Mouse (Mus musculus) kidney, embryonic 15.5 days (tissue): Measurements from ENCODE around the gene D5Ertd579e. TPM values are rescaled to one million over a fixed set of nuclear protein-coding genes. Genes with fewer than 3 reads are reported as not detected.

Experiments used
- ATAC-seq: fragments of 200-750 bp; cut with Nextera tagmentation; replicated peaks from 2 replicates; pipeline ENCODE4 v1.8.0; 2017; ENCODE audit warnings: moderate TSS enrichment; ENCODE audit not compliant: low FRiP score
- H3K27ac ChIP-seq: fragments of 300-500 bp; sonication (generic); 2 replicates; pipeline ENCODE4 v1.5.1; 2015; ENCODE audit warnings: mild to moderate bottlenecking, inconsistent platforms
- H3K27me3 ChIP-seq: fragments of 300-500 bp; sonication (generic); 2 replicates; pipeline ENCODE4 v1.6.1; 2015; ENCODE audit warnings: inconsistent platforms
- H3K36me3 ChIP-seq: fragments of 300-500 bp; sonication (generic); 2 replicates; pipeline ENCODE4 v1.6.1; 2015; ENCODE audit warnings: inconsistent platforms
- H3K4me1 ChIP-seq: fragments of 300-500 bp; sonication (generic); 2 replicates; pipeline ENCODE4 v1.6.1; 2015; ENCODE audit warnings: inconsistent platforms
- H3K4me2 ChIP-seq: fragments of 300-500 bp; sonication (generic); 2 replicates; pipeline ENCODE4 v1.6.1; 2015; ENCODE audit warnings: moderate library complexity, mild to moderate bottlenecking, inconsistent platforms
- H3K4me3 ChIP-seq: fragments of 300-500 bp; sonication (generic); replicated peaks from 2 replicates; pipeline ENCODE4 v1.5.1; 2015; ENCODE audit warnings: mild to moderate bottlenecking, inconsistent platforms
- H3K9ac ChIP-seq: fragments of 300-500 bp; sonication (generic); 2 replicates; pipeline ENCODE4 v1.6.1; 2015; ENCODE audit warnings: mild to moderate bottlenecking, inconsistent platforms
- H3K9me3 ChIP-seq: fragments of 300-500 bp; sonication (generic); replicated peaks from 2 replicates; pipeline ENCODE4 v1.6.1; 2016; ENCODE audit warnings: inconsistent platforms
- WGBS: fragments of 180-500 bp; shearing (Covaris S2); methylation state at CpG from one replicate; pipeline ENCODE4 v1.1.7; 2015; ENCODE audit warnings: mixed read lengths; 5-methylcytosine and 5-hydroxymethylcytosine counted together
- polyA plus RNA-seq: library from polyadenylated mRNA; unstranded; fragments of >200 nt; fragmentation: Nextera tagmentation; extraction: Ambion mirVana; gene quantifications from 2 replicates; pipeline ENCODE4 v1.2.1, GENCODE M21; 2015

The D5Ertd579e gene
- polyA plus RNA-seq, 1 experiment from 2014 or later: 21.6 TPM

DNA sequence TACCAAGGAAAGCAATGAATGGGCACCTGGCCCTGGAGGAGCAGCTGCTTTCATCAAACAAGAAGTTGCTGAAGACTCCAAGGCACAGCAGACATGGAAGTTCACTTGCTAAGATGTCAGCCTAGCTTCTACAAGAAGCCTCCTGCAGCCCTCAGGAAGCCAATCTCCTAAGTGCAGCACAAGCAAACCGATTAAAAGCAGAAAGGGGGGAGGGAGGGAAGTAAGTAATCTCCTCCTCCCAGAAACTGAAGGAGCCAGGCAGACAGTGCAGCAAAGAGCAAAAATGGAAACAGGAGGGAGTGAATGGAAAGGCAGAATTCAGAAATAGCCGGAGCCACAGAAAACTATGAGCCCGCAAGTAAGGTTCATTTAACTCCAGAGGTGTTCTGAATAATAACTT, 122.5 kb downstream of the D5Ertd579e start:
- peak overlapping the region; percentile 1; the same call in 1 of the 2 replicates for H3K27ac ChIP-seq

GRCm38 (mm10) chr5:36571371-36571770, 124.5 kb downstream of the D5Ertd579e start:
- no peak overlapping the region for H3K9ac ChIP-seq
- ATAC-seq: no peak
- peaks cover 25% of the 10 kb centered on the region for H3K36me3 ChIP-seq
- no peaks in the 10 kb centered on the region for H3K27me3 ChIP-seq
- no peak overlapping the region for H3K4me2 ChIP-seq
- no peaks in the 10 kb centered on the region for H3K9me3 ChIP-seq
- 87% methylated on average over 16 of the region's 16 CpGs for WGBS
- H3K27ac ChIP-seq: no peak overlapping the region
- peaks cover 54% of the 10 kb centered on the region for H3K4me1 ChIP-seq
- no peak overlapping the region for H3K4me3 ChIP-seq

More for the DNA sequence above, 122.5 kb downstream of the D5Ertd579e start:
- no peak overlapping the region for H3K9ac ChIP-seq
- peaks cover 25% of the 10 kb centered on the region for H3K36me3 ChIP-seq
- no peaks in the 10 kb centered on the region for H3K27me3 ChIP-seq
- ATAC-seq: no peak
- WGBS: 54% methylated on average over 3 of the region's 3 CpGs
- peaks cover 36% of the 10 kb centered on the region for H3K4me1 ChIP-seq
- H3K4me2 ChIP-seq: no peak overlapping the region
- H3K9me3 ChIP-seq: no peaks in the 10 kb centered on the region
- H3K4me3 ChIP-seq: no peak overlapping the region

DNA sequence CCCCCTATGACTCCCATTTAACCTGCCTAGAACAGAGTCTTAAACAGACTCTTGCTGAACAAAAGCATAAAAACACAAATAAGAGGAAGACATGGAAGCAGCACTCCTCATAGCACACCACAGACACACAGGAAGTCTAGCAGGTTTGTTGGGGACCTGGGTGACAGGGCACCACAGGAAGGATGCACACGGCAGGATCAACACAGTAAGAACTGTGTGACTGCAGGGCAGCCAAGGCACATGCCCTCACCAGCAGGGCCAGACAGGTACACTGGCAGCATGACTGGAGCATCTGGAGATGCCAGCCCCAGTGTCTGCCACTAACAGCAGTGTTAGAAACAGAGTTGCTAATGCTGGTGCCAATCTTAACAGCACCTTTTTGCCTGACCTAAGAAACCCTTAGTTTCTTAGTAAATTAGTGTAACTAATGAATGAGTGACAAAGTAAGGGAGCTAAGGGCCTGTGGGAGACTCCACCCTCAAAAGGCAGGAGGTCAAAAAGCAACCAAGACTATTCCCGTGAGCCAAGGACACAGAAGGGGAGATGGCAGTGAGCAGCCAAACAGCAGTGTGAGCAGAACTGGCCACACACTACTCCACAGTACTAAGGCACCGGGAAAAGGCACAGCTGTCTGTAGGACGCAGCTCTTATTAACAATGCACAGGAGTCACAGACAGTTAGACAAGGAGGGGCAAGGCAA, 125.1 kb downstream of the D5Ertd579e start:
- no peak for ATAC-seq
- H3K27me3 ChIP-seq: no peaks in the 10 kb centered on the region
- H3K9me3 ChIP-seq: no peaks in the 10 kb centered on the region
- no peak overlapping the region for H3K27ac ChIP-seq
- peaks cover 25% of the 10 kb centered on the region for H3K36me3 ChIP-seq
- H3K4me1 ChIP-seq: peaks cover 54% of the 10 kb centered on the region
- WGBS: 80% methylated on average over 4 of the region's 4 CpGs
- no peak overlapping the region for H3K4me2 ChIP-seq
- H3K9ac ChIP-seq: no peak overlapping the region
- H3K4me3 ChIP-seq: no peak overlapping the region

DNA sequence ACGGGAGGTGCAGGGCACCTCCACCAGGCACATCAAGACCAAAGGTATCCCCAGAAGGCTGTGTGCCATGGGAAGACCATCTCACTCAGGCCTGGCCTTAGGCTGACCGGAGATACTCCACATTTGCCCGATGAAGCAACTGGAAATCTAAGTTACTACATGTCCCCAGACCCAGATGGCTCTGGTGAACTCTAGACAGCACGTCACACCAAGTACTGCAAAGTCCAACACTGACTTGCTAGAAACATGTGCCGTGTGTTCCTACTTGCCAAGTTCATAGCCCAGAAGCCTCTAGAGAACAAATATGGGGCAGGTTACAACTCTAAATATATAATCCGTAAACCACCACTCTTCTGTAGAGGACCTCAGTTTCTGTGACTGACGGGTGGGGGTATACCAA, 125.7 kb downstream of the D5Ertd579e start:
- no peak overlapping the region for H3K27ac ChIP-seq
- H3K4me3 ChIP-seq: no peak overlapping the region
- ATAC-seq: no peak
- H3K4me1 ChIP-seq: peaks cover 48% of the 10 kb centered on the region
- no peaks in the 10 kb centered on the region for H3K9me3 ChIP-seq
- peaks cover 25% of the 10 kb centered on the region for H3K36me3 ChIP-seq
- H3K4me2 ChIP-seq: no peak overlapping the region
- WGBS: 91% methylated on average over 7 of the region's 7 CpGs
- no peaks in the 10 kb centered on the region for H3K27me3 ChIP-seq
- no peak overlapping the region for H3K9ac ChIP-seq

GRCm38 (mm10) chr5:36568118-36568517, 127.7 kb downstream of the D5Ertd579e start:
- WGBS: 51% methylated on average over 4 of the region's 4 CpGs
- H3K27ac ChIP-seq: peak overlapping the region; percentile 54
- no peak overlapping the region for H3K9ac ChIP-seq
- H3K27me3 ChIP-seq: no peaks in the 10 kb centered on the region
- no peaks in the 10 kb centered on the region for H3K9me3 ChIP-seq
- peaks cover 25% of the 10 kb centered on the region for H3K36me3 ChIP-seq
- H3K4me2 ChIP-seq: no peak overlapping the region
- H3K4me1 ChIP-seq: peaks cover 28% of the 10 kb centered on the region
- no peak overlapping the region for H3K4me3 ChIP-seq
- 0 out of 2 replicates have a peak, but pooled peaks have one; percentile 59 for ATAC-seq

GRCm38 (mm10) chr5:36567627-36568026, 128.2 kb downstream of the D5Ertd579e start:
- Histone ChIP-seq H3K4me1 (peaks cover 28% of the 10 kb centered on the region), H3K4me3 (no peak overlapping the region), H3K4me2 (no peak overlapping the region), H3K27ac (peak overlapping the region; percentile 54), H3K9ac (no peak overlapping the region), H3K9me3 (no peaks in the 10 kb centered on the region), H3K27me3 (no peaks in the 10 kb centered on the region), H3K36me3 (peaks cover 25% of the 10 kb centered on the region)
- ATAC-seq: no peak
- WGBS: 47% methylated on average over 2 of the region's 2 CpGs

DNA sequence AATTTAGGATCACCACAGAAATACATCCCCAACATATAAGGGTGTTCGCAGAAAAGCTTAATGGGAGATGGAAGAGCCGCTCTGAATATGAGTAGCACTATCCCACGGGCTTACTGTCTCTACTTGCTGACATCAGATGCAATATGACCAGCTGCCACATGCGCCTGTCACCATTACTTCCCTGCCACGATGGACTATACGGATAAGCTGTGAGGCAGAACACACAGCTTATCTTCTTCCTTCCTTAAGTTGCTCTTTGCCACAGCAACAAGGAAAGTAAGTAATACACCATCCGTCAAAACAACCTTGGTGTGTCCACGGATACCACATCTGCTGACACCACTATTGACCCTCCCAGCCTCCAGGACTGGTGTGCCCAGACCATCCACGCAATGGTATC, 131.3 kb downstream of the D5Ertd579e start:
- Histone ChIP-seq H3K4me3 (no peak overlapping the region), H3K27ac (no peak overlapping the region), H3K4me2 (no peak overlapping the region), H3K4me1 (peaks cover 41% of the 10 kb centered on the region), H3K36me3 (no peaks in the 10 kb centered on the region), H3K9me3 (no peaks in the 10 kb centered on the region), H3K9ac (no peak overlapping the region), H3K27me3 (no peaks in the 10 kb centered on the region)
- 81% methylated on average over 9 of the region's 9 CpGs for WGBS
- no peak for ATAC-seq

DNA sequence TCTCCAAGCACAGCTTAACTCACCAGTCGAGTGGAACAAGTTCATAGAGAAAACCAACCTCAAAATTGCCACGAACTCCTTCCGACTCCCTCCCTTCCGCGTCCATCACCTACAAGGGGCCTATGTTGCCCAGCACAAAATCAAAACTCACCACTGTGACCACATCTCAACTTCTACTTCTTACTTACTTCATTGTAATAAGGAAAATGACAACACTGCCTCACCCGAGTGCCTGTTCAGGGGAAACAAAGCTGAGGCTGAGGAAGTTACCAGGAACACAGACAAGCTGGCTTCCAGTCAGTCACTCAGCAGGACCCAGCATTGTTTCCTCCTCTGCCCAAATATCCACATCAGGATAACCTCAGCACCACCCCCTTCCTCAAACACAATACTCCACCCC, 132.1 kb downstream of the D5Ertd579e start:
- ATAC-seq: no peak
- Histone ChIP-seq H3K27me3 (no peaks in the 10 kb centered on the region), H3K9ac (no peak overlapping the region), H3K36me3 (no peaks in the 10 kb centered on the region), H3K4me1 (peaks cover 42% of the 10 kb centered on the region), H3K4me2 (no peak overlapping the region), H3K9me3 (no peaks in the 10 kb centered on the region), H3K27ac (0 out of 2 replicates have a peak overlapping the region, but pooled peaks have one; percentile 10), H3K4me3 (no peak overlapping the region)
- WGBS: 84% methylated on average over 6 of the region's 6 CpGs

- Histone ChIP-seq H3K4me2 (no peak overlapping the region), H3K4me1 (peaks cover 41% of the 10 kb centered on the region), H3K9ac (no peak overlapping the region), H3K36me3 (no peaks in the 10 kb centered on the region), H3K27ac (no peak overlapping the region), H3K4me3 (no peak overlapping the region), H3K9me3 (no peaks in the 10 kb centered on the region), H3K27me3 (no peaks in the 10 kb centered on the region)
- no peak for ATAC-seq
- WGBS: 88% methylated on average over 10 of the region's 10 CpGs
Measured at GRCm38 (mm10) chr5:36562791-36563445, 132.9 kb downstream of the D5Ertd579e start.

GRCm38 (mm10) chr5:36561509-36561908, 134.3 kb downstream of the D5Ertd579e start:
- Histone ChIP-seq H3K4me3 (no peak overlapping the region), H3K27ac (no peak overlapping the region), H3K36me3 (no peaks in the 10 kb centered on the region), H3K27me3 (no peaks in the 10 kb centered on the region), H3K4me2 (no peak overlapping the region), H3K9me3 (no peaks in the 10 kb centered on the region), H3K9ac (no peak overlapping the region), H3K4me1 (peaks cover 40% of the 10 kb centered on the region)
- no peak for ATAC-seq
- 70% methylated on average over 4 of the region's 4 CpGs for whole genome bisulfite sequencing

- no peak overlapping the region for H3K27ac ChIP-seq
- peaks cover 42% of the 10 kb centered on the region for H3K4me1 ChIP-seq
- no peak overlapping the region for H3K4me2 ChIP-seq
Measured at GRCm38 (mm10) chr5:36560490-36560889, 135.3 kb downstream of the D5Ertd579e start.

DNA sequence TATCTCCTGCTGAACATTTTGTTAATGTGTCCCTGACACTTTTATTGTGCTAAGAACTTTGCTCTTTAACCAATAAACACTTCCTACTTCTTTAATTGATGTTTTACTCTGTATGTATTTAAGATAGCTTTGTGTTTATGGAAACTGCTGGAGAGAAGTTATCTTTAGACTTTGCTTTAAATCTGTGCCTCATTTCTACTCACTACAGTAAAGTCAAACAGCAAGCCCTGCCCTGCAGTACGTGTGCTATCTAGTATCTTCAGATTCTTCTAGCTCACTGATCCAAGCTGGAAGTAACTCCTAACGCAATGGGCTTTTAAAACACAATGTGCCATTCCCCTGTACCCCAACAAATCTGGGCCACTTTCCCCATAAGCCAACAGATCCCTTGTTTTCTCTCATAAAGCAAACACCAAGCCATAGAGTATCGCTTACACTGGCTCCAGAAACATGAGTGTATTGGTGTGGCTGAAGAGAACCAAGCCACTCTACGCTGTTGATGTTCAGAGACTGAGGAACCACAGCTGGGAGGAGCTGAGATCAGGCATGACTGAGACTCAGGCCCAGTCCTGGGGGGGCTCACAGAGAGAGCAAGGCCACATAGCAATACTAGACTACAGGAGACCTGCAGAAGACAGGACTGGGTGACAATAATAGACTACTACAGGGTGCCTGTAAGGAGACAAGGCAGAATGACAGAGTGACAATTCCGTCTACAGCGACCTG, 136.2 kb downstream of the D5Ertd579e start:
- H3K4me2 ChIP-seq: no peak overlapping the region
- peaks cover 45% of the 10 kb centered on the region for H3K4me1 ChIP-seq
- ATAC-seq: no peak
- no peak overlapping the region for H3K9ac ChIP-seq
- peak overlapping the region; percentile 94 for H3K27ac ChIP-seq
- no peaks in the 10 kb centered on the region for H3K9me3 ChIP-seq
- H3K36me3 ChIP-seq: no peaks in the 10 kb centered on the region
- 65% methylated on average over 6 of the region's 6 CpGs for WGBS
- H3K4me3 ChIP-seq: no peak overlapping the region
- H3K27me3 ChIP-seq: no peaks in the 10 kb centered on the region

More at GRCm38 (mm10) chr5:36560490-36560889, 135.3 kb downstream of the D5Ertd579e start:
- ATAC-seq: no peak
- H3K27me3 ChIP-seq: no peaks in the 10 kb centered on the region
- no peak overlapping the region for H3K4me3 ChIP-seq
- no peaks in the 10 kb centered on the region for H3K9me3 ChIP-seq
- no peaks in the 10 kb centered on the region for H3K36me3 ChIP-seq
- 88% methylated on average over 4 of the region's 4 CpGs for WGBS
- no peak overlapping the region for H3K9ac ChIP-seq
